Mouse (Mus musculus): ENCODE data around the gene Il11ra1. TPM values are rescaled to one million over a fixed set of nuclear protein-coding genes. Genes with fewer than 3 reads are reported as not detected.
"Not testable (repeated sequence)": the region's sequence is repeated elsewhere in the genome, so short reads cannot be mapped to it uniquely, and the experiment has no call there.

Il11ra1 gene
- polyA plus RNA-seq, 1 experiment from 2014 or later = 125 TPM

GRCm38 (mm10) chr4:41684131-41684930 is 15.5 kb upstream of the Il11ra1 start:
- H3K4me3 ChIP-seq (ENCODE audit: low read length); H3K9ac ChIP-seq (ENCODE audit: low read depth, low read length); H3K9me3 ChIP-seq (ENCODE audit: control insufficient read depth, low read length); H3K36me3 ChIP-seq (ENCODE audit: control insufficient read depth, insufficient read depth, low read length); H3K27me3 ChIP-seq (ENCODE audit: control insufficient read depth, insufficient read depth, low read length): not testable (repeated sequence)
- Histone ChIP-seq H3K4me2 (replicated peaks; ENCODE audit: low read depth, low read length) (peak overlapping the region; percentile 17; the same call in 1 of the 2 replicates), H3K27ac (ENCODE audit: low read depth, low read length) (peak overlapping the region; percentile 67; the same call in 1 of the 2 replicates), H3K4me1 (ENCODE audit: control insufficient read depth, insufficient read depth, low read length) (peaks cover 26% of the 10 kb centered on the region)
- 2% methylated on average over 21 of the region's 27 CpGs for WGBS
- ATAC-seq (ENCODE audit: low FRiP score, low TSS enrichment) = peak; percentile 40

GRCm38 (mm10) chr4:41684931-41685453 is 14.8 kb upstream of the Il11ra1 start:
- not testable (repeated sequence) for H3K9ac ChIP-seq (ENCODE audit: low read depth, low read length); ATAC-seq (ENCODE audit: low FRiP score, low TSS enrichment); H3K27me3 ChIP-seq (ENCODE audit: control insufficient read depth, insufficient read depth, low read length); H3K4me3 ChIP-seq (ENCODE audit: low read length); H3K36me3 ChIP-seq (ENCODE audit: control insufficient read depth, insufficient read depth, low read length); H3K9me3 ChIP-seq (ENCODE audit: control insufficient read depth, low read length); H3K4me2 ChIP-seq (replicated peaks; ENCODE audit: low read depth, low read length); H3K27ac ChIP-seq (ENCODE audit: low read depth, low read length)
- 3% methylated on average over 11 of the region's 14 CpGs for WGBS
- peaks cover 20% of the 10 kb centered on the region for H3K4me1 ChIP-seq (ENCODE audit: control insufficient read depth, insufficient read depth, low read length)

GRCm38 (mm10) chr4:41685882-41686492 is 13.8 kb upstream of the Il11ra1 start:
- 35% methylated on average over 9 of the region's 10 CpGs for WGBS
- H3K9ac ChIP-seq (ENCODE audit: low read depth, low read length); ATAC-seq (ENCODE audit: low FRiP score, low TSS enrichment); H3K27ac ChIP-seq (ENCODE audit: low read depth, low read length); H3K4me3 ChIP-seq (ENCODE audit: low read length); H3K36me3 ChIP-seq (ENCODE audit: control insufficient read depth, insufficient read depth, low read length); H3K4me2 ChIP-seq (replicated peaks; ENCODE audit: low read depth, low read length); H3K27me3 ChIP-seq (ENCODE audit: control insufficient read depth, insufficient read depth, low read length); H3K9me3 ChIP-seq (ENCODE audit: control insufficient read depth, low read length): not testable (repeated sequence)
- H3K4me1 ChIP-seq (ENCODE audit: control insufficient read depth, insufficient read depth, low read length) = peaks cover 11% of the 10 kb centered on the region

- H3K27me3 ChIP-seq (ENCODE audit: control insufficient read depth, insufficient read depth, low read length); H3K36me3 ChIP-seq (ENCODE audit: control insufficient read depth, insufficient read depth, low read length); H3K27ac ChIP-seq (ENCODE audit: low read depth, low read length); H3K4me1 ChIP-seq (ENCODE audit: control insufficient read depth, insufficient read depth, low read length); H3K4me3 ChIP-seq (ENCODE audit: low read length); H3K9ac ChIP-seq (ENCODE audit: low read depth, low read length); H3K4me2 ChIP-seq (replicated peaks; ENCODE audit: low read depth, low read length); ATAC-seq (ENCODE audit: low FRiP score, low TSS enrichment); H3K9me3 ChIP-seq (ENCODE audit: control insufficient read depth, low read length): not testable (repeated sequence)
- WGBS = 61% methylated on average over 1 of the region's 1 CpGs
Observed at GRCm38 (mm10) chr4:41688562-41688961, 11.2 kb upstream of the Il11ra1 start.

GRCm38 (mm10) chr4:41690014-41690413 is 9.8 kb upstream of the Il11ra1 start:
- H3K4me1 ChIP-seq (ENCODE audit: control insufficient read depth, insufficient read depth, low read length); H3K9ac ChIP-seq (ENCODE audit: low read depth, low read length); H3K9me3 ChIP-seq (ENCODE audit: control insufficient read depth, low read length); H3K27me3 ChIP-seq (ENCODE audit: control insufficient read depth, insufficient read depth, low read length); H3K4me3 ChIP-seq (ENCODE audit: low read length); H3K27ac ChIP-seq (ENCODE audit: low read depth, low read length); H3K36me3 ChIP-seq (ENCODE audit: control insufficient read depth, insufficient read depth, low read length); H3K4me2 ChIP-seq (replicated peaks; ENCODE audit: low read depth, low read length); ATAC-seq (ENCODE audit: low FRiP score, low TSS enrichment): not testable (repeated sequence)
- WGBS = no CpG with 5 or more reads among the region's 4 CpGs

GRCm38 (mm10) chr4:41693511-41693910 is 6.3 kb upstream of the Il11ra1 start:
- peak overlapping the region; percentile 8; the same call in 1 of the 2 replicates for H3K4me2 ChIP-seq (replicated peaks; ENCODE audit: low read depth, low read length)
- not testable (repeated sequence) for H3K9ac ChIP-seq (ENCODE audit: low read depth, low read length); H3K27me3 ChIP-seq (ENCODE audit: control insufficient read depth, insufficient read depth, low read length); H3K4me1 ChIP-seq (ENCODE audit: control insufficient read depth, insufficient read depth, low read length); H3K36me3 ChIP-seq (ENCODE audit: control insufficient read depth, insufficient read depth, low read length); H3K27ac ChIP-seq (ENCODE audit: low read depth, low read length); H3K9me3 ChIP-seq (ENCODE audit: control insufficient read depth, low read length); H3K4me3 ChIP-seq (ENCODE audit: low read length); ATAC-seq (ENCODE audit: low FRiP score, low TSS enrichment)
- 18% methylated on average over 4 of the region's 4 CpGs for WGBS

GRCm38 (mm10) chr4:41695800-41696199 is 4.0 kb upstream of the Il11ra1 start:
- peak overlapping the region; percentile 27; the same call in 1 of the 2 replicates for H3K4me2 ChIP-seq (replicated peaks; ENCODE audit: low read depth, low read length)
- WGBS = 2% methylated on average over 16 of the region's 38 CpGs
- H3K27me3 ChIP-seq (ENCODE audit: control insufficient read depth, insufficient read depth, low read length) = not testable (repeated sequence)

GRCm38 (mm10) chr4:41696452-41696851 is 3.3 kb upstream of the Il11ra1 start:
- not testable (repeated sequence) for H3K4me1 ChIP-seq (ENCODE audit: control insufficient read depth, insufficient read depth, low read length); H3K4me3 ChIP-seq (ENCODE audit: low read length); H3K9me3 ChIP-seq (ENCODE audit: control insufficient read depth, low read length); H3K9ac ChIP-seq (ENCODE audit: low read depth, low read length); ATAC-seq (ENCODE audit: low FRiP score, low TSS enrichment); H3K27me3 ChIP-seq (ENCODE audit: control insufficient read depth, insufficient read depth, low read length); H3K27ac ChIP-seq (ENCODE audit: low read depth, low read length); H3K4me2 ChIP-seq (replicated peaks; ENCODE audit: low read depth, low read length); H3K36me3 ChIP-seq (ENCODE audit: control insufficient read depth, insufficient read depth, low read length)
- 12% methylated on average over 11 of the region's 15 CpGs for WGBS

More at GRCm38 (mm10) chr4:41695800-41696199, 4.0 kb upstream of the Il11ra1 start:
- H3K4me1 ChIP-seq (ENCODE audit: control insufficient read depth, insufficient read depth, low read length); ATAC-seq (ENCODE audit: low FRiP score, low TSS enrichment); H3K9ac ChIP-seq (ENCODE audit: low read depth, low read length); H3K36me3 ChIP-seq (ENCODE audit: control insufficient read depth, insufficient read depth, low read length); H3K27ac ChIP-seq (ENCODE audit: low read depth, low read length); H3K9me3 ChIP-seq (ENCODE audit: control insufficient read depth, low read length): not testable (repeated sequence)
- 0 out of 2 replicates have a peak overlapping the region, but pooled peaks have one; percentile 12 for H3K4me3 ChIP-seq (ENCODE audit: low read length)
